Mouse (Mus musculus): ENCODE data around the gene Mdh2.
A peak's percentile ranks its signal among the peaks of the same experiment; 100 is the strongest.

Mdh2 gene

GRCm38 (mm10) chr5:135777796-135778470 is 347 bp upstream of the Mdh2 start, which contains the start of gene Styxl1:
Gene Styxl1, minus strand, starts transcription at chr5:135778385.
- no peak for DNase-seq (ENCODE audit: low spot score)

- no peak for DNase-seq (ENCODE audit: low spot score)
These were observed 2.1 kb downstream of the Mdh2 start for GRCm38 (mm10) chr5:135780331-135780730.

- DNase-seq (ENCODE audit: low spot score) = no peak
These were observed 4.6 kb downstream of the Mdh2 start for GRCm38 (mm10) chr5:135782901-135783300.

- DNase-seq (ENCODE audit: low spot score) = peak; percentile 66
These were observed 15.9 kb downstream of the Mdh2 start for GRCm38 (mm10) chr5:135793996-135794858.

GRCm38 (mm10) chr5:135794859-135795181 is 16.5 kb downstream of the Mdh2 start:
- no peak for DNase-seq (ENCODE audit: low spot score)

- no peak for DNase-seq (ENCODE audit: low spot score)
These were observed 21.5 kb downstream of the Mdh2 start for GRCm38 (mm10) chr5:135799746-135800145.

GRCm38 (mm10) chr5:135800927-135801326 is 22.6 kb downstream of the Mdh2 start:
- no peak for DNase-seq (ENCODE audit: low spot score)

- no peak for DNase-seq (ENCODE audit: low spot score)
These were observed 24.4 kb downstream of the Mdh2 start for GRCm38 (mm10) chr5:135802641-135803040.

GRCm38 (mm10) chr5:135803135-135803534 is 24.9 kb downstream of the Mdh2 start:
- DNase-seq (ENCODE audit: low spot score) = no peak

- no peak for DNase-seq (ENCODE audit: low spot score)
These were observed 25.4 kb downstream of the Mdh2 start for GRCm38 (mm10) chr5:135803676-135804075.

- no peak for DNase-seq (ENCODE audit: low spot score)
These were observed 26.5 kb downstream of the Mdh2 start for GRCm38 (mm10) chr5:135804735-135805134.

GRCm38 (mm10) chr5:135806555-135807262 is 28.4 kb downstream of the Mdh2 start, which contains the start of gene Srrm3:
Gene Srrm3, plus strand, starts transcription at chr5:135806890.
- DNase-seq (ENCODE audit: low spot score) = peak; percentile 80

GRCm38 (mm10) chr5:135807263-135807637 is 29.0 kb downstream of the Mdh2 start:
- no peak for DNase-seq (ENCODE audit: low spot score)

- no peak for DNase-seq (ENCODE audit: low spot score)
These were observed 34.7 kb downstream of the Mdh2 start for GRCm38 (mm10) chr5:135812991-135813390.

GRCm38 (mm10) chr5:135818491-135818890 is 40.2 kb downstream of the Mdh2 start:
- no peak for DNase-seq (ENCODE audit: low spot score)

- DNase-seq (ENCODE audit: low spot score) = no peak
These were observed 44.1 kb downstream of the Mdh2 start for GRCm38 (mm10) chr5:135822316-135822944.

GRCm38 (mm10) chr5:135824517-135824916 is 46.2 kb downstream of the Mdh2 start:
- no peak for DNase-seq (ENCODE audit: low spot score)

GRCm38 (mm10) chr5:135826225-135826624 is 47.9 kb downstream of the Mdh2 start:
- DNase-seq (ENCODE audit: low spot score) = no peak

GRCm38 (mm10) chr5:135829381-135829780 is 51.1 kb downstream of the Mdh2 start:
- DNase-seq (ENCODE audit: low spot score) = no peak

GRCm38 (mm10) chr5:135832729-135833128 is 54.4 kb downstream of the Mdh2 start:
- DNase-seq (ENCODE audit: low spot score) = no peak

- DNase-seq (ENCODE audit: low spot score) = peak; percentile 44
These were observed 56.6 kb downstream of the Mdh2 start for GRCm38 (mm10) chr5:135834769-135835491.

GRCm38 (mm10) chr5:135835492-135835858 is 57.2 kb downstream of the Mdh2 start:
- DNase-seq (ENCODE audit: low spot score) = no peak

All from spleen, adult 12 weeks (tissue).